Mouse (Mus musculus) heart, postnatal 0 days (tissue): ENCODE results near the gene B3gntl1.

Experiments
- CTCF ChIP-seq: IDR thresholded peaks from 2 replicates; pipeline ENCODE4 v1.5.1; 2016; ENCODE audit warnings: antibody characterized with exemption, control low read depth, low read depth
- EP300 ChIP-seq: IDR thresholded peaks from 2 replicates; pipeline ENCODE4 v1.6.1; 2016; ENCODE audit warnings: antibody characterized with exemption, low read depth

GRCm38 (mm10) chr11:121636646-121637045 lies 36.3 kb downstream of the B3gntl1 start:
- TF ChIP-seq EP300 (no peak), CTCF (no peak)
